Mouse (Mus musculus): ENCODE measurements around the gene Rassf7.
A peak's percentile ranks its signal among the peaks of the same experiment; 100 is the strongest.

Rassf7 gene

GRCm38 (mm10) chr7:141215101-141215879 lies at the start of gene Rassf7:
TSS of gene Rassf7 (plus strand) at chr7:141215860.
- DNase-seq (ENCODE audit: low read depth, low spot score) = peak; percentile 93

- DNase-seq (ENCODE audit: low read depth, low spot score) = peak; percentile 62
Measured at GRCm38 (mm10) chr7:141167901-141168517, 47.7 kb upstream of the Rassf7 start.

- peak; percentile 84 for DNase-seq (ENCODE audit: low read depth, low spot score)
Measured at GRCm38 (mm10) chr7:141168518-141168953, 47.1 kb upstream of the Rassf7 start.

- DNase-seq (ENCODE audit: low read depth, low spot score) = no peak
Measured at GRCm38 (mm10) chr7:141169300-141169699, 46.4 kb upstream of the Rassf7 start.

GRCm38 (mm10) chr7:141169866-141170265 lies 45.8 kb upstream of the Rassf7 start:
- no peak for DNase-seq (ENCODE audit: low read depth, low spot score)

GRCm38 (mm10) chr7:141172116-141173006 lies 43.3 kb upstream of the Rassf7 start, which contains the start of gene Rnh1:
TSS of gene Rnh1 (minus strand) at chr7:141172857.
- DNase-seq (ENCODE audit: low read depth, low spot score) = peak; percentile 97

GRCm38 (mm10) chr7:141173323-141173850 lies 42.3 kb upstream of the Rassf7 start:
- DNase-seq (ENCODE audit: low read depth, low spot score) = no peak

- DNase-seq (ENCODE audit: low read depth, low spot score) = no peak
Measured at GRCm38 (mm10) chr7:141175068-141175467, 40.6 kb upstream of the Rassf7 start.

- DNase-seq (ENCODE audit: low read depth, low spot score) = peak; percentile 95
Measured at GRCm38 (mm10) chr7:141176173-141176572, 39.5 kb upstream of the Rassf7 start.

GRCm38 (mm10) chr7:141188194-141188593 lies 27.5 kb upstream of the Rassf7 start:
- no peak for DNase-seq (ENCODE audit: low read depth, low spot score)

- no peak for DNase-seq (ENCODE audit: low read depth, low spot score)
Measured at GRCm38 (mm10) chr7:141188733-141189132, 26.9 kb upstream of the Rassf7 start.

- DNase-seq (ENCODE audit: low read depth, low spot score) = no peak
Measured at GRCm38 (mm10) chr7:141190220-141190619, 25.4 kb upstream of the Rassf7 start.

GRCm38 (mm10) chr7:141191036-141191435 lies 24.6 kb upstream of the Rassf7 start:
- no peak for DNase-seq (ENCODE audit: low read depth, low spot score)

- no peak for DNase-seq (ENCODE audit: low read depth, low spot score)
Measured at GRCm38 (mm10) chr7:141191796-141192685, 23.6 kb upstream of the Rassf7 start.

- peak; percentile 51 for DNase-seq (ENCODE audit: low read depth, low spot score)
Measured at GRCm38 (mm10) chr7:141192776-141193347, 22.8 kb upstream of the Rassf7 start.

- DNase-seq (ENCODE audit: low read depth, low spot score) = peak; percentile 37
Measured at GRCm38 (mm10) chr7:141193348-141193856, 22.3 kb upstream of the Rassf7 start.

GRCm38 (mm10) chr7:141193948-141194347 lies 21.7 kb upstream of the Rassf7 start, which contains the start of the genes Hras and Lrrc56:
TSS of gene Hras (minus strand) at chr7:141194005.
TSS of gene Lrrc56 (plus strand) at chr7:141194157.
- DNase-seq (ENCODE audit: low read depth, low spot score) = peak; percentile 99

GRCm38 (mm10) chr7:141194409-141194808 lies 21.3 kb upstream of the Rassf7 start:
- DNase-seq (ENCODE audit: low read depth, low spot score) = no peak

GRCm38 (mm10) chr7:141194830-141195229 lies 20.8 kb upstream of the Rassf7 start:
- peak; percentile 86 for DNase-seq (ENCODE audit: low read depth, low spot score)

GRCm38 (mm10) chr7:141195754-141196153 lies 19.9 kb upstream of the Rassf7 start:
- DNase-seq (ENCODE audit: low read depth, low spot score) = no peak

Measured in brain, adult 2 months (tissue).